Mouse (Mus musculus) spleen, adult 2 months (tissue): ENCODE data around the gene Adora3. TPM values are rescaled to one million over a fixed set of nuclear protein-coding genes. Genes with fewer than 3 reads are reported as not detected.

ENCODE experiments used
- DNase-seq, 2 experiments: peaks; one replicate each; pipeline versions ENCODE4 v3.0.0 to v3.0.0-alpha.2; 2012 to 2021; ENCODE audit warnings: low spot score in 2 of 2, low read depth in 1 of 2
- H3K27ac ChIP-seq: fragments of 200-500 bp; 2 replicates; pipeline ENCODE4 v1.5.1; 2012; ENCODE audit warnings: low read length, inconsistent platforms; ENCODE audit not compliant: insufficient read depth
- H3K27me3 ChIP-seq: fragments of 200-500 bp; 2 replicates; pipeline ENCODE4 v1.6.1; 2012; ENCODE audit warnings: mild to moderate bottlenecking, moderate library complexity, low read length, inconsistent platforms; ENCODE audit not compliant: control insufficient read depth, insufficient read depth
- H3K36me3 ChIP-seq: fragments of 200-500 bp; 2 replicates; pipeline ENCODE4 v1.6.1; 2012; ENCODE audit warnings: mild to moderate bottlenecking, low read length, inconsistent platforms; ENCODE audit not compliant: control insufficient read depth, insufficient read depth
- H3K4me1 ChIP-seq: fragments of 200-500 bp; 2 replicates; pipeline ENCODE4 v1.6.1; 2011; ENCODE audit warnings: inconsistent platforms; ENCODE audit not compliant: control insufficient read depth, insufficient read depth, insufficient read length
- H3K4me3 ChIP-seq: fragments of 200-500 bp; 2 replicates; pipeline ENCODE4 v1.5.1; 2011; ENCODE audit warnings: mild to moderate bottlenecking, inconsistent platforms; ENCODE audit not compliant: insufficient read depth, insufficient read length; ENCODE audit errors: extremely low read depth
- CTCF ChIP-seq: fragments of 200-500 bp; IDR thresholded peaks from 2 replicates; pipeline ENCODE4 v1.5.1; 2011; ENCODE audit warnings: mild to moderate bottlenecking, inconsistent platforms; ENCODE audit not compliant: insufficient read depth, insufficient read length, insufficient replicate concordance; ENCODE audit errors: extremely low read depth
- POLR2A ChIP-seq: fragments of 200-500 bp; IDR thresholded peaks from 2 replicates; pipeline ENCODE4 v1.6.1; 2011; ENCODE audit warnings: low read depth, low read length, inconsistent platforms
- WGBS: fragments of 180-500 bp; shearing (Covaris S2); methylation state at CpG from one replicate; pipeline ENCODE4 v1.1.7; 2018; 5-methylcytosine and 5-hydroxymethylcytosine counted together
- polyA plus RNA-seq: library from polyadenylated mRNA; depleted of rRNA; stranded (reverse); fragments of >200 nt; gene quantifications from 2 replicates; pipeline ENCODE4 v1.2.3, GENCODE M21; 2012

Adora3 gene
- polyA plus RNA-seq, 1 experiment = 0.32 TPM

DNA sequence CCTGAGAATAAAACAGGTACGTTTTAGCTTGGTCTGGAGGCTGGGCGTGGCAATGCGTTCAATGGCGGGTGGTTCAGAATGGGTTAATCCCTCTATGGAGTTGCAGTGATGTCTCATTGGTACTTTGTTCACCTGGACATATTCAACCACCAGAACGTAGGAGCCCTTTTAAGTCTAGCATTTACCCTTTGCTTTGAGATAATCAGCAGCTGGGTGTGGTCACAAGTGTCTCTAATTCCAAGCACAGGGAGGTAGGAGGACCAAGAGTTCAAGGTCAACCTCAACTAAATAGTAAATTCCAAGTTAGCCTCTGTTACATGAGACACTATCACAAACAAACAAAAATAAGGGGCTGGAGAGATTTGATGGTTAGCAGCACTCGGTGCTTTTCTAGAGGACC lies 58.1 kb downstream of the Adora3 start:
- Histone ChIP-seq H3K36me3 (no peaks in the 10 kb centered on the region), H3K4me3 (no peak overlapping the region), H3K27me3 (no peaks in the 10 kb centered on the region), H3K4me1 (peaks cover 11% of the 10 kb centered on the region; the same call in 1 of the 2 replicates), H3K27ac (peak overlapping the region; percentile 61; the same call in 1 of the 2 replicates)
- no peak for TF ChIP-seq CTCF
- TF ChIP-seq POLR2A = no peak
- 87% methylated on average over 6 of the region's 6 CpGs for WGBS
- no peak for DNase-seq

DNA sequence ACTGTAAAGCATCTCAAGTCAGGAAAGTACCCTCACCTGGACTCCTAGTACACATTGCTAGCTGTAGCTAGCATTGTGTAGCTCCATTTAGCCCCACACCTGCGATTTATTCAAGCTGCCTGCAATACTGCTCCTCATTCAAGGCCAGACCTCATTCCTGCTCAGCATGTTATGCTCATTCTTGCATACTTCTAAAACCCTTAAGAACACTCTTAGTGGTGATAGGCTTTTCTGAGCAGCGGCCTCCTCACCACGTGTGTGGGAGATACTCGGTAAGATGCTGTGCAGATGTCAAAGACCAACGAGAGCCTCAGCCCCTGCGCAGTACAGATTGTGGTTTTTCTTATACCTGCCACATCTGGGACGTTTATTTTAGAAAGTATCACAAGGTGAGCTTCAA lies 59.2 kb downstream of the Adora3 start:
- Histone ChIP-seq H3K27ac (peak overlapping the region; percentile 36), H3K36me3 (no peaks in the 10 kb centered on the region), H3K27me3 (no peaks in the 10 kb centered on the region), H3K4me1 (peaks cover 11% of the 10 kb centered on the region; the same call in 1 of the 2 replicates), H3K4me3 (no peak overlapping the region)
- TF ChIP-seq CTCF = no peak
- TF ChIP-seq POLR2A = no peak
- DNase-seq = no peak
- WGBS = 20% methylated on average over 7 of the region's 7 CpGs

DNA sequence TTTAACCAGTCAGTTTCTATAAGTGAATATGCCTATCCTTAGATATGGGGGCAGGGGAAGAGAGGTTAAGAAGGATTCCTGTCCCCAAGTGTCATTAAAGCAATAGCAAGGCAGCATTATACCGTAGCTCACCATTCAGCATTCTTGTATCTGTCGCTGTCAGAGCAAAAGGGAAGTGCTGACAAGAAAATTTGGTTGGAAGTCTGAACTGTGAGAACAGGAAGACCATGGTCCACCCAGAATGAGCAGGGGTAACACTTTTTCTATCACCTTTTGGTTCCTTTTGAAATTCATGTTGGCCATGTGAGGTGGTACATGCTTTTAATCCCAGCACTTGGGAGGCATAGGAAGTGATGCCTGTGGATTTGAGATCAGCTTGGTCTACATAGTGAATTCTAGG lies 60.4 kb downstream of the Adora3 start:
- Histone ChIP-seq H3K4me1 (peaks cover 11% of the 10 kb centered on the region; the same call in 1 of the 2 replicates), H3K36me3 (no peaks in the 10 kb centered on the region), H3K27ac (0 out of 2 replicates have a peak overlapping the region, but pooled peaks have one; percentile 26), H3K27me3 (no peaks in the 10 kb centered on the region), H3K4me3 (0 out of 2 replicates have a peak overlapping the region, but pooled peaks have one; percentile 13)
- DNase-seq = no peak
- no peak for TF ChIP-seq POLR2A
- TF ChIP-seq CTCF = no peak
- WGBS = 48% methylated on average over 2 of the region's 2 CpGs

DNA sequence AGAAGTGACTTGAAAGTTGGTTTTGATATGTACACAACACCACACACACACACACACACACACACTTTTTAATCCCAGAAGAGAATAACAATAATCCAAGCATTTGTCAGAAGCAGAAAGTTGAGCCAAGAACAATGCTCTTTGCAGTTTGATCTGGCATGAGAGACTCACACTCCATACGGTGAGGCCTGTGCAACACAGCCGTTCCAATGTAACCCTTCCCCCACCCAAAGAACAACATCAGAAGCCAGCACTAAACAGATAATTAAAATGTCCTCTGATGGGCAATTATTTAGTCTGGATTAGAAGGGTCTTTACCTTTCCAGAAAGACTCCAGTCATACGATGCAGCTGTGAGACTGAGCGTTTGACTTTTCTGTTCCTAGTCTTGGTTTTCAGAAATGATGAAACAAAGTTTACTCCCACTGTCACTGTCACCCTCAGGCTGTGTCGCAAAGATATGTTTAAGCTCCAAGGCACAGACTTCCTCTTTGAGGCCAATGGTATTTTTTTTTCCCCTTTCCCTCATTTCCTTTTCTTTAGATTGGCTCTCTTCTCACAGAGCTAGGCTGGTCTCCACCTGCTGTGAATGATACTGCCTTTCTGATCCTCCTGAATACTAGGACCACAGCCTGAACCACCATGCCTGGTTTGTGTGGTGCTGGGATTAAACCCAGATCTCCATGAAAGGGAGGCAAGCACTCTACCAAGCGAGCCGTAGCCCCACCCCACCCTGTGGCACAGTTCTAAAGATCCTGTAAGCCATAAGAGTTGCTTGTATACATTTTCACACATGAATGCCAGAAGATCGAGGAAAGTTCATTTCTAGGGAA lies 61.8 kb downstream of the Adora3 start, which contains the start of gene I830077J02Rik:
TSS of gene I830077J02Rik (minus strand) at position 425 of the 832 bp plus-strand sequence.
- Histone ChIP-seq H3K27ac (peak within 1 kb of the TSS; percentile 47), H3K4me3 (peak within 1 kb of the TSS; percentile 36)
- whole genome bisulfite sequencing = 26% methylated on average over 8 of the region's 8 CpGs

DNA sequence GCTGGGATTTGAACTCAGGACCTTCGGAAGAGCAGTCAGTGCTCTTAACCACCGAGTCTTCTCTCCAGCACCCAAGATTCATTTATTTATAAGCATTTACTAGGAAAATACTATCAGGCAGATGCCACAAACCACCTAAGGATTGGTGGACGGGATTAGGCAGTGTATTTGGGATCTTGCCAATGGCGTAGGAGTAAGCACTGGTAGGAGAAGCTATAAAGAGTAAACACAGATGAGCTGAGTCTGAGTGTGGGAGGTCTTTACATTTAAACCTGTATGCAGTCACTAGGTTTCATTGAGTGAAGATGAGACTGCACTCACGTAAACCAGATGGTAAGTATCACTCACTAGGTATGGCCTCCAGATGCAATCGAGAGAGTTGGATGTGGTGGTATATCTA lies 63.3 kb downstream of the Adora3 start:
- WGBS = 91% methylated on average over 6 of the region's 6 CpGs
- TF ChIP-seq POLR2A (no peak), CTCF (no peak)
- peaks cover 6% of the 10 kb centered on the region; the same call in 1 of the 2 replicates for H3K4me1 ChIP-seq

More for the DNA sequence above, 61.8 kb downstream of the Adora3 start, which contains the start of gene I830077J02Rik:
- H3K27me3 ChIP-seq = no peaks in the 10 kb centered on the region
- H3K4me1 ChIP-seq = peaks cover 11% of the 10 kb centered on the region; the same call in 1 of the 2 replicates
- H3K36me3 ChIP-seq = no peaks in the 10 kb centered on the region
- DNase-seq = no peak
- TF ChIP-seq POLR2A (no peak), CTCF (no peak)

DNA sequence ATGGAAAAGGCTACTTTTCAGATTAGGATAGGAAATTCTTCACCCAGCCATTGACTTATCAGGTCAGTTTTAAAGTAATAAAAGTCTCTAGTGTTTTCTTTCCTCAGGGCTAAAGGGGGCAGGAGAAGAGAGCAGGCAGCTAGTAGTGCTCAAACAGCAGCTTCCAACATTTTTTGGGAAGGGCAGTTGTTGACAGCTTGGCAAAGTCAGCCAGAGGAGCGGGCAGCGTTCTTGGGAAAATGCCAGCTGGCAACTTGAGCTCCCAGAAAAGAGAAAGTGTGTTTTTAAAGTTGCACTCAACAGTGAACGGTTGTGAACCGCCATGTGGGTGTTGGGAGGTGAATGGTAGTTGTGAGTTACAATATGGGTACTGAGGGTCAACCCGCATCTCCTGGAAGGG lies 64.4 kb downstream of the Adora3 start:
- no peaks in the 10 kb centered on the region for H3K36me3 ChIP-seq
- DNase-seq = no peak
- H3K27ac ChIP-seq = no peak overlapping the region
- WGBS = 92% methylated on average over 5 of the region's 5 CpGs
- H3K4me1 ChIP-seq = peaks cover 4% of the 10 kb centered on the region; the same call in 1 of the 2 replicates
- H3K27me3 ChIP-seq = no peaks in the 10 kb centered on the region
- no peak for TF ChIP-seq POLR2A
- H3K4me3 ChIP-seq = no peak overlapping the region

More for the DNA sequence above, 63.3 kb downstream of the Adora3 start:
- H3K27me3 ChIP-seq = no peaks in the 10 kb centered on the region
- H3K27ac ChIP-seq = no peak overlapping the region
- no peak for DNase-seq
- H3K36me3 ChIP-seq = no peaks in the 10 kb centered on the region
- H3K4me3 ChIP-seq = no peak overlapping the region
